Mouse (Mus musculus) embryonic facial prominence, embryonic 12.5 days (tissue): ENCODE measurements around the gene Pknox1. TPM values are rescaled to one million over a fixed set of nuclear protein-coding genes. Genes with fewer than 3 reads are reported as not detected.
A peak's percentile ranks its signal among the peaks of the same experiment; 100 is the strongest.

Experiments used
- ATAC-seq: fragments of 200-750 bp; cut with Nextera tagmentation; 2 replicates; pipeline ENCODE4 v1.8.0; 2017; ENCODE audit not compliant: insufficient number of reproducible peaks, insufficient read depth, low FRiP score, low TSS enrichment
- H3K27ac ChIP-seq: fragments of 300-500 bp; sonication (generic); 2 replicates; pipeline ENCODE4 v1.5.1; 2016; ENCODE audit warnings: mild to moderate bottlenecking
- H3K27me3 ChIP-seq: fragments of 300-500 bp; sonication (generic); 2 replicates; pipeline ENCODE4 v1.6.1; 2016; ENCODE audit warnings: mild to moderate bottlenecking, moderate library complexity
- H3K36me3 ChIP-seq: fragments of 300-500 bp; sonication (generic); 2 replicates; pipeline ENCODE4 v1.6.1; 2016; ENCODE audit warnings: mild to moderate bottlenecking
- H3K4me1 ChIP-seq: fragments of 300-500 bp; sonication (generic); 2 replicates; pipeline ENCODE4 v1.6.1; 2016
- H3K4me2 ChIP-seq: fragments of 300-500 bp; sonication (generic); replicated peaks from 2 replicates; pipeline ENCODE4 v1.6.1; 2016; ENCODE audit warnings: mild to moderate bottlenecking, moderate library complexity
- H3K4me3 ChIP-seq: fragments of 300-500 bp; sonication (generic); 2 replicates; pipeline ENCODE4 v1.5.1; 2016; ENCODE audit warnings: mild to moderate bottlenecking
- H3K9ac ChIP-seq: fragments of 300-500 bp; sonication (generic); 2 replicates; pipeline ENCODE4 v1.6.1; 2016; ENCODE audit warnings: mild to moderate bottlenecking, moderate library complexity
- H3K9me3 ChIP-seq: fragments of 300-500 bp; sonication (generic); 2 replicates; pipeline ENCODE4 v1.6.1; 2016; ENCODE audit warnings: mild to moderate bottlenecking, moderate library complexity
- WGBS: fragments of 180-500 bp; shearing (Covaris S2); methylation state at CpG from one replicate; pipeline ENCODE4 v1.1.7; 2016; 5-methylcytosine and 5-hydroxymethylcytosine counted together
- polyA plus RNA-seq: library from polyadenylated mRNA; unstranded; fragments of >200 nt; fragmentation: Nextera tagmentation; extraction: Ambion mirVana; gene quantifications from 2 replicates; pipeline ENCODE4 v1.2.1, GENCODE M21; 2016

Pknox1 gene
- polyA plus RNA-seq, 1 experiment from 2014 or later: 26.7 TPM

GRCm38 (mm10) chr17:31636942-31637811 is 72.6 kb downstream of the Pknox1 start, which contains the start of gene Cbs:
Gene Cbs (minus strand): TSS chr17:31637238.
- Histone ChIP-seq H3K36me3 (no peaks in the 10 kb centered on the region), H3K9ac (peak within 1 kb of the TSS; percentile 44), H3K4me3 (peak within 1 kb of the TSS; percentile 50), H3K4me2 (peak within 1 kb of the TSS; percentile 92), H3K9me3 (no peaks in the 10 kb centered on the region), H3K27me3 (peaks cover 18% of the 10 kb centered on the region), H3K4me1 (peaks cover 6% of the 10 kb centered on the region; the same call in 1 of the 2 replicates), H3K27ac (no peak within 1 kb of the TSS)
- WGBS: 1% methylated on average over 59 of the region's 61 CpGs
- ATAC-seq: peak; percentile 95

- Histone ChIP-seq H3K9me3 (no peaks in the 10 kb centered on the region), H3K4me3 (peak overlapping the region; percentile 50; the same call in 1 of the 2 replicates), H3K4me2 (no peak overlapping the region), H3K36me3 (no peaks in the 10 kb centered on the region), H3K27ac (no peak overlapping the region), H3K9ac (no peak overlapping the region), H3K27me3 (peaks cover 18% of the 10 kb centered on the region), H3K4me1 (peaks cover 6% of the 10 kb centered on the region; the same call in 1 of the 2 replicates)
- ATAC-seq: no peak
- 63% methylated on average over 9 of the region's 9 CpGs for WGBS
Measured at GRCm38 (mm10) chr17:31637866-31638570, 73.5 kb downstream of the Pknox1 start.

DNA sequence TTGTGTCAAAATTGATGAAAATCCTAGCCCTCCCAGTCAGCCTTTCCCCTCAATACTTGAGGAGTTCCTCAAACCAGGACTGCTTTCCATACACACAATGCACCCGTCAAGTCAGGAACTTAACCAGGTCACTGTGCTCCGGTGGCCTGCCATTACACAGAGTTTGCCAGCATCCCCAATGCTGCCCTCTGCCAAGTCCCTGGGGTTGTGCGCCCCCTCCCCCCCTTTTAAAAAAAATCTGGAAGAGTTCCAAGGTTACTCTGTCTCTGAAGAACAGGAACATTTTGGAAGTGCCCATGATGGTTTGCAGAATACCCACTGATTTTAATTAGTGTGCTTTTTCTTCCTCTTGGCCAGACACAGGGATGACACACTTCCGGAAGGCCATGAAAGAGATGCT is 75.1 kb downstream of the Pknox1 start:
- no peak for ATAC-seq
- Histone ChIP-seq H3K9me3 (no peaks in the 10 kb centered on the region), H3K27ac (no peak overlapping the region), H3K4me1 (peaks cover 6% of the 10 kb centered on the region; the same call in 1 of the 2 replicates), H3K27me3 (peaks cover 18% of the 10 kb centered on the region), H3K9ac (no peak overlapping the region), H3K4me2 (no peak overlapping the region), H3K36me3 (no peaks in the 10 kb centered on the region), H3K4me3 (no peak overlapping the region)
- WGBS: 78% methylated on average over 4 of the region's 4 CpGs

DNA sequence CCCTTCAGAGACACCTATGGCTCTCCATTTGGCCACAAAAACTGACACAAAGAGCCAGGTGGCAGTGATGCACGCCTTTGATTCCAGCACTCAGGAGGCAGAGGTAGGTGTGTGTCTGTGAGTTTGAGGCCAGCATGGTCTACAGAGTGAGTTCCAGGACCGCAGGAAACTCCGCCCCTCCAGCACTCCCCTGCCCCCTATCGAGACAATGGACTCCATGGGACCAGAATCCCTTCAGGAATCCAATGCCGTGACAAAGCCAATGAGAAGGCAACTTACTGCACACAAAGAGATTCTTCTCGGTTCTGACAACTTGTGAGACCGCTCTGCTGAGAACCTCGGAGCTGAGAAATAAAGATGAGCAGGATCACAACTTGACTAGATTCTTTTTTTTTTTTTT is 77.8 kb downstream of the Pknox1 start:
- no peak overlapping the region for H3K4me2 ChIP-seq
- H3K9ac ChIP-seq: no peak overlapping the region
- H3K27me3 ChIP-seq: 0 out of 2 replicates have a peak, but pooled peaks cover 6% of the 10 kb centered on the region
- 0 out of 2 replicates have a peak, but pooled peaks cover 5% of the 10 kb centered on the region for H3K9me3 ChIP-seq
- ATAC-seq: no peak
- H3K27ac ChIP-seq: no peak overlapping the region
- 31% methylated on average over 8 of the region's 8 CpGs for WGBS
- H3K4me1 ChIP-seq: no peaks in the 10 kb centered on the region
- H3K4me3 ChIP-seq: no peak overlapping the region
- peaks cover 15% of the 10 kb centered on the region for H3K36me3 ChIP-seq

- H3K4me2 ChIP-seq: no peak overlapping the region
- H3K4me3 ChIP-seq: no peak overlapping the region
- H3K27ac ChIP-seq: no peak overlapping the region
- ATAC-seq: no peak
- no peaks in the 10 kb centered on the region for H3K4me1 ChIP-seq
- 0 out of 2 replicates have a peak, but pooled peaks cover 5% of the 10 kb centered on the region for H3K9me3 ChIP-seq
- 67% methylated on average over 4 of the region's 4 CpGs for WGBS
- H3K9ac ChIP-seq: no peak overlapping the region
- 0 out of 2 replicates have a peak, but pooled peaks cover under 1% of the 10 kb centered on the region for H3K27me3 ChIP-seq
- peaks cover 20% of the 10 kb centered on the region for H3K36me3 ChIP-seq
Measured at GRCm38 (mm10) chr17:31642913-31643312, 78.4 kb downstream of the Pknox1 start.

- H3K4me3 ChIP-seq: no peak overlapping the region
- H3K4me1 ChIP-seq: no peaks in the 10 kb centered on the region
- H3K9ac ChIP-seq: no peak overlapping the region
- peaks cover 55% of the 10 kb centered on the region for H3K36me3 ChIP-seq
- no peak overlapping the region for H3K27ac ChIP-seq
- H3K27me3 ChIP-seq: no peaks in the 10 kb centered on the region
- ATAC-seq: no peak
- H3K4me2 ChIP-seq: no peak overlapping the region
- 91% methylated on average over 5 of the region's 5 CpGs for WGBS
- 0 out of 2 replicates have a peak, but pooled peaks cover 5% of the 10 kb centered on the region for H3K9me3 ChIP-seq
Measured at GRCm38 (mm10) chr17:31646199-31647002, 81.9 kb downstream of the Pknox1 start.

DNA sequence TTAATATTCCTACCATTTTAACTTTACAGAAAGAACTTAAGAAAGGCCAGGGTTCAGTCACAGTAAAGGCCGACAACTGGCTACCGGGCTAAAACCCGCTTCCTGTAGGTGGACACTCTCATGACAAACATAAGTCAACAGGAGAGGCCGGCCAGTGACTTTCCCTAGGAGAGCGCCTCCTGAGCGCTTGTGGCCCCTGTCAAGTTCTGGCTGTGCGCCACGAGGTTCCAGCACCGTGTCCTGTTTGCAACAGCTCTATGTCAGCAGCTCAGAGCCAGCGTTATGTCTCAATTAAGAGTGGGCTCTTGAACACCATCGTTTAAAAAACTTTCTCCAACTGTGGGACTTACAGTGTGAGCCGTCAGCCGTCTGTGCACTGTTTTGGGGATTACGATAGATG is 87.6 kb downstream of the Pknox1 start:
- 89% methylated on average over 14 of the region's 14 CpGs for WGBS
- no peak for ATAC-seq
- no peak overlapping the region for H3K27ac ChIP-seq

GRCm38 (mm10) chr17:31653277-31653676 is 88.7 kb downstream of the Pknox1 start:
- no peaks in the 10 kb centered on the region for H3K9me3 ChIP-seq
- no peak for ATAC-seq
- no peaks in the 10 kb centered on the region for H3K27me3 ChIP-seq
- H3K9ac ChIP-seq: no peak overlapping the region
- H3K4me1 ChIP-seq: peaks cover 9% of the 10 kb centered on the region
- H3K4me2 ChIP-seq: no peak overlapping the region
- no peak overlapping the region for H3K4me3 ChIP-seq
- peaks cover 75% of the 10 kb centered on the region for H3K36me3 ChIP-seq
- 85% methylated on average over 6 of the region's 6 CpGs for WGBS
- no peak overlapping the region for H3K27ac ChIP-seq

More for the DNA sequence above, 87.6 kb downstream of the Pknox1 start:
- no peak overlapping the region for H3K4me2 ChIP-seq
- H3K36me3 ChIP-seq: peaks cover 87% of the 10 kb centered on the region
- no peaks in the 10 kb centered on the region for H3K9me3 ChIP-seq
- peaks cover 3% of the 10 kb centered on the region for H3K4me1 ChIP-seq
- H3K27me3 ChIP-seq: no peaks in the 10 kb centered on the region
- H3K9ac ChIP-seq: no peak overlapping the region
- H3K4me3 ChIP-seq: no peak overlapping the region

DNA sequence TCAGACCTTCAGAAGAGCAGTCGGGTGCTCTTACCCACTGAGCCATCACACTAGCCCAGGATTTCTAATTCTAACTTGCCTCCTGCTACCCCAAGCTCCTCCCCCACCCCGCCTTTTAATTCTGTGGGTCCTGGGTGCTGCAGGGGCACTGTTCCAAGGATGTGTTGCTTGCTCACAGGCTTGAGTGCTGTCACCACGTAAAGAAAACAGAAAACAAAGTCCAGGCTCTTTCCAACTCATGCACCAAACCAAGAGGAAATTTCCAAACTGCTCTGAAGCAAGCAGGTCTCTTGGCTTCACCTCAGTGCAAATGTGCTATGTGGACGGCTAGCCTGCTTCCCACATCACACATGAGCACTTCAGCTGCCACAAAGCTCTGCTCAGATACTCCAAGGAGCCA is 90.8 kb downstream of the Pknox1 start:
- Histone ChIP-seq H3K27ac (no peak overlapping the region), H3K36me3 (peaks cover 54% of the 10 kb centered on the region), H3K4me1 (peaks cover 9% of the 10 kb centered on the region), H3K9me3 (no peaks in the 10 kb centered on the region), H3K27me3 (no peaks in the 10 kb centered on the region), H3K4me2 (no peak overlapping the region), H3K9ac (no peak overlapping the region), H3K4me3 (no peak overlapping the region)
- 74% methylated on average over 4 of the region's 4 CpGs for WGBS
- no peak for ATAC-seq

GRCm38 (mm10) chr17:31656682-31657081 is 92.1 kb downstream of the Pknox1 start:
- no peak overlapping the region for H3K4me3 ChIP-seq
- H3K4me2 ChIP-seq: peak overlapping the region; percentile 65
- H3K36me3 ChIP-seq: peaks cover 41% of the 10 kb centered on the region
- no peak for ATAC-seq
- no peaks in the 10 kb centered on the region for H3K27me3 ChIP-seq
- no peaks in the 10 kb centered on the region for H3K9me3 ChIP-seq
- H3K4me1 ChIP-seq: peaks cover 9% of the 10 kb centered on the region
- WGBS: 84% methylated on average over 5 of the region's 5 CpGs
- no peak overlapping the region for H3K27ac ChIP-seq
- H3K9ac ChIP-seq: peak overlapping the region; percentile 99; the same call in 1 of the 2 replicates
